Mouse (Mus musculus) spleen, adult 2 months (tissue): ENCODE measurements at regions not wholly inside any gene's neighbourhood (a gene's known extent, or its start where the extent isn't known, plus 50 kb on each side); places are given as distances from the start of the nearest gene placed in this dataset.

Experiments
- DNase-seq, 2 experiments: peaks; one replicate each; pipeline versions ENCODE4 v3.0.0 to v3.0.0-alpha.2; 2012 to 2021; ENCODE audit warnings: low spot score in 2 of 2, low read depth in 1 of 2
- H3K27ac ChIP-seq: fragments of 200-500 bp; 2 replicates; pipeline ENCODE4 v1.5.1; 2012; ENCODE audit warnings: low read length, inconsistent platforms; ENCODE audit not compliant: insufficient read depth
- H3K27me3 ChIP-seq: fragments of 200-500 bp; 2 replicates; pipeline ENCODE4 v1.6.1; 2012; ENCODE audit warnings: mild to moderate bottlenecking, moderate library complexity, low read length, inconsistent platforms; ENCODE audit not compliant: control insufficient read depth, insufficient read depth
- H3K36me3 ChIP-seq: fragments of 200-500 bp; 2 replicates; pipeline ENCODE4 v1.6.1; 2012; ENCODE audit warnings: mild to moderate bottlenecking, low read length, inconsistent platforms; ENCODE audit not compliant: control insufficient read depth, insufficient read depth
- H3K4me1 ChIP-seq: fragments of 200-500 bp; 2 replicates; pipeline ENCODE4 v1.6.1; 2011; ENCODE audit warnings: inconsistent platforms; ENCODE audit not compliant: control insufficient read depth, insufficient read depth, insufficient read length
- H3K4me3 ChIP-seq: fragments of 200-500 bp; 2 replicates; pipeline ENCODE4 v1.5.1; 2011; ENCODE audit warnings: mild to moderate bottlenecking, inconsistent platforms; ENCODE audit not compliant: insufficient read depth, insufficient read length; ENCODE audit errors: extremely low read depth
- CTCF ChIP-seq: fragments of 200-500 bp; IDR thresholded peaks from 2 replicates; pipeline ENCODE4 v1.5.1; 2011; ENCODE audit warnings: mild to moderate bottlenecking, inconsistent platforms; ENCODE audit not compliant: insufficient read depth, insufficient read length, insufficient replicate concordance; ENCODE audit errors: extremely low read depth
- POLR2A ChIP-seq: fragments of 200-500 bp; IDR thresholded peaks from 2 replicates; pipeline ENCODE4 v1.6.1; 2011; ENCODE audit warnings: low read depth, low read length, inconsistent platforms
- WGBS: fragments of 180-500 bp; shearing (Covaris S2); methylation state at CpG from one replicate; pipeline ENCODE4 v1.1.7; 2018; 5-methylcytosine and 5-hydroxymethylcytosine counted together

GRCm38 (mm10) chr16:95860810-95861209 lies 129.9 kb downstream of the Psmg1 start:
- TF ChIP-seq POLR2A, result no peak
- no peak for TF ChIP-seq CTCF
- Histone ChIP-seq H3K27me3 (no peaks in the 10 kb centered on the region), H3K4me1 (peaks cover 2% of the 10 kb centered on the region; the same call in 1 of the 2 replicates), H3K4me3 (no peak overlapping the region), H3K36me3 (no peaks in the 10 kb centered on the region), H3K27ac (peak overlapping the region; percentile 39; the same call in 1 of the 2 replicates)
- peak in 1 of 2 experiments; percentile 19 for DNase-seq
- WGBS, result 40% methylated on average over 9 of the region's 9 CpGs

GRCm38 (mm10) chr16:95860111-95860510 lies 130.6 kb downstream of the Psmg1 start:
- Histone ChIP-seq H3K4me1 (peaks cover 2% of the 10 kb centered on the region; the same call in 1 of the 2 replicates), H3K27ac (no peak overlapping the region), H3K4me3 (no peak overlapping the region), H3K27me3 (no peaks in the 10 kb centered on the region), H3K36me3 (no peaks in the 10 kb centered on the region)
- TF ChIP-seq POLR2A (no peak), CTCF (no peak)
- no peak for DNase-seq
- 85% methylated on average over 5 of the region's 5 CpGs for WGBS

- WGBS, result 86% methylated on average over 3 of the region's 3 CpGs
- TF ChIP-seq POLR2A (no peak), CTCF (no peak)
Measured at GRCm38 (mm10) chr16:95857403-95857802, 133.4 kb downstream of the Psmg1 start.

GRCm38 (mm10) chr16:95855230-95855629 lies 135.5 kb downstream of the Psmg1 start:
- H3K4me3 ChIP-seq, result no peak overlapping the region
- H3K27ac ChIP-seq, result no peak overlapping the region
- no peak for TF ChIP-seq CTCF
- TF ChIP-seq POLR2A, result no peak
- 80% methylated on average over 2 of the region's 2 CpGs for WGBS
- H3K27me3 ChIP-seq, result 0 out of 2 replicates have a peak, but pooled peaks cover 1% of the 10 kb centered on the region
- H3K4me1 ChIP-seq, result no peaks in the 10 kb centered on the region
- H3K36me3 ChIP-seq, result no peaks in the 10 kb centered on the region
- no peak for DNase-seq

More at GRCm38 (mm10) chr16:95857403-95857802, 133.4 kb downstream of the Psmg1 start:
- Histone ChIP-seq H3K36me3 (no peaks in the 10 kb centered on the region), H3K27ac (no peak overlapping the region), H3K27me3 (0 out of 2 replicates have a peak, but pooled peaks cover 1% of the 10 kb centered on the region), H3K4me3 (no peak overlapping the region), H3K4me1 (peaks cover 2% of the 10 kb centered on the region; the same call in 1 of the 2 replicates)
- no peak for DNase-seq

GRCm38 (mm10) chr16:95851907-95852306 lies 138.9 kb downstream of the Psmg1 start:
- WGBS, result 70% methylated on average over 5 of the region's 5 CpGs
- Histone ChIP-seq H3K4me1 (no peaks in the 10 kb centered on the region), H3K27ac (no peak overlapping the region), H3K4me3 (no peak overlapping the region), H3K36me3 (no peaks in the 10 kb centered on the region), H3K27me3 (0 out of 2 replicates have a peak, but pooled peaks cover 1% of the 10 kb centered on the region)
- no peak for DNase-seq
- TF ChIP-seq POLR2A (no peak), CTCF (no peak)

GRCm38 (mm10) chr16:95848555-95849082 lies 142.1 kb downstream of the Psmg1 start:
- no peak overlapping the region for H3K4me3 ChIP-seq
- no peaks in the 10 kb centered on the region for H3K36me3 ChIP-seq
- WGBS, result 86% methylated on average over 6 of the region's 6 CpGs
- no peak overlapping the region for H3K27ac ChIP-seq
- TF ChIP-seq POLR2A (no peak), CTCF (no peak)
- no peak for DNase-seq
- H3K27me3 ChIP-seq, result no peaks in the 10 kb centered on the region
- H3K4me1 ChIP-seq, result no peaks in the 10 kb centered on the region

- Histone ChIP-seq H3K36me3 (no peaks in the 10 kb centered on the region), H3K27ac (no peak overlapping the region), H3K4me1 (no peaks in the 10 kb centered on the region), H3K4me3 (no peak overlapping the region), H3K27me3 (no peaks in the 10 kb centered on the region)
- 74% methylated on average over 3 of the region's 3 CpGs for WGBS
- TF ChIP-seq POLR2A, result no peak
- no peak for TF ChIP-seq CTCF
- DNase-seq, result no peak
Measured at GRCm38 (mm10) chr16:95847765-95848483, 142.8 kb downstream of the Psmg1 start.
